Mouse (Mus musculus) C2C12 (cell line): ENCODE results near the gene Mfsd2a.

Experiments
- CTCF ChIP-seq: IDR thresholded peaks from one replicate; pipeline ENCODE4 v1.5.1; 2011; ENCODE audit not compliant: control insufficient read depth, insufficient read depth, insufficient read length
- MAX ChIP-seq: IDR thresholded peaks from one replicate; pipeline ENCODE4 v1.6.1; 2011; ENCODE audit warnings: mild to moderate bottlenecking, control low read depth

DNA sequence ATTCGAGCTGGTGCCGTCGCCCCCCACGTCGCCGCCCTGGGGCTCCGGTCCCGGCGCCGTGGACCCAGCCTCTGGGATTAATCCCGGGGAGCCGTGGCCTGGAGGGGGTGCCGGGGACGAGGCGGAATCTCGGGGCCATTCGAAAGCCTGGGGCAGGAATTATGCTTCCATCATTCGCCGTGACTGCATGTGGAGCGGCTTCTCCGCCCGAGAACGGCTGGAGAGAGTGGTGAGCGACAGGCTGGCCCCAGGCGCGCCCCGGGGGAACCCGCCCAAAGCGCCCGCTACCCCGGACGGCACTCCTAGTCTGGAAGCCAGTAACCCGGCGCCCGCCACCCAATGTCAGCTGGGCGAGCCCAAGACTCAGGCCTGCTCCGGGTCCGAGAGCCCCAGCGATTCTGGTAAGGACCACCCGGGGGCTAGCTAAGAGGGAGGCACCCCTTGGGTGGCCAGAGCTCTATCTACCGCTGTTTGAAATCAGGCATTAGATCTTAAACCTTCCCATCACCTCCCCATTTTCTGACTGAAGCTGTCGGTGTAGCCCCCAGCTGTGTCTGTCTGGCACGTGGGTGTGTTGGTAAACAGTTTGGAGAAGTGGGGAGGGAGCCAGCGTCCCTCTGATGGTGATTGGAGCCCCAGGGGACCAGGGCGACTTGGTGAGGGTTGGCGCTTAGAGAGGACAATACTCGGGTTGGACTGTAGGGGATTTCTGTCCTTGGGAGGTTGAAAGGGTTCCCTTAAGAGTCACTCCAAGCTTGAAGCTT, 35.8 kb upstream of the Mfsd2a start:
- TF ChIP-seq CTCF (no peak), MAX (no peak)
